Mouse (Mus musculus) erythroblast, embryonic 14.5 days (primary cell): ENCODE results near the gene Ndc1.

Experiments used
- GATA1 ChIP-seq: IDR thresholded peaks from 2 replicates; pipeline ENCODE4 v1.6.1; 2012; ENCODE audit warnings: low read length, inconsistent platforms, mixed read lengths
- TAL1 ChIP-seq: IDR thresholded peaks from 3 replicates; pipeline ENCODE4 v1.6.1; 2012; ENCODE audit warnings: low read length, inconsistent platforms, mixed read lengths

DNA sequence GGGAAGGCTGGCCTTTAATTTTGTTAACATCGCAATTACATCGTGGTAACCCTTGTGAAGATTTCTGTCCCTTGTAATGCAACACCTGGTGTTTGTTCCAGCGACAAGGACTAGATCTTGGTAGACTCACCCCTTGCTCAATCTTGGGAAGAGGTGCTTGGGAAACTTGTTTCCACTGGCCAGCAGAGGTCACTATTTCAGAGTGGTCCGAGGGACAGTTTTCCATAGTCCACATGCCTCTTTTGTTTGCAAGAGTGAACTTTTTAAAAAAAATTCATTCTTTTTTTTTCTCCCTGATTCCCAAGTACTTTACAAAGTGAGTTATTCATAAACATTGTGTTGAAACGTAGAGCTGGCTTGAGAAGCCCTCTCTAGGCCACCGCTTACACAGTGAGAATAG lies 54.6 kb downstream of the Ndc1 start:
- TF ChIP-seq TAL1 (no peak), GATA1 (no peak)
